Mouse (Mus musculus): ENCODE measurements around the gene Hrh3. TPM values are rescaled to one million over a fixed set of nuclear protein-coding genes. Genes with fewer than 3 reads are reported as not detected.

The Hrh3 gene
- polyA plus RNA-seq, 1 experiment: 0.16 TPM

GRCm38 (mm10) chr2:180086637-180087027, 17.7 kb downstream of the Hrh3 start:
- Histone ChIP-seq H3K4me2 (ENCODE audit: low read depth) (no peak overlapping the region), H3K36me3 (ENCODE audit: control insufficient read depth, insufficient read depth) (no peaks in the 10 kb centered on the region), H3K4me3 (no peak overlapping the region), H3ac (ENCODE audit: control insufficient read depth, insufficient read length) (no peak overlapping the region), H3K27me3 (ENCODE audit: control insufficient read depth, insufficient read depth, insufficient read length) (no peaks in the 10 kb centered on the region), H3K79me2 (ENCODE audit: control insufficient read depth, insufficient read depth) (no peaks in the 10 kb centered on the region)
- no peak for TF ChIP-seq TCF12 (IDR thresholded peaks at IDR 0.05; ENCODE audit: insufficient read depth, poor library complexity, severe bottlenecking)
- no peak for TF ChIP-seq CEBPB (IDR thresholded peaks at IDR 0.05; ENCODE audit: insufficient read depth, poor library complexity, severe bottlenecking)
- TF ChIP-seq MYOG (IDR thresholded peaks at IDR 0.05; ENCODE audit: control insufficient read depth in 1 of 3, insufficient read depth in 1 of 3, insufficient read length in 2 of 3, low read depth in 2 of 3): no peak
- no peak for TF ChIP-seq POLR2A (IDR thresholded peaks at IDR 0.05; ENCODE audit: insufficient read length, low read depth)
- no peak for TF ChIP-seq SRF (IDR thresholded peaks at IDR 0.05; ENCODE audit: control insufficient read depth, insufficient read length, low read depth)
- no peak for TF ChIP-seq MAX (IDR thresholded peaks at IDR 0.05; ENCODE audit: low read depth)
- no peak for TF ChIP-seq MYOD1 (IDR thresholded peaks at IDR 0.05; ENCODE audit: control insufficient read depth in 1 of 3, insufficient read length in 2 of 3, low read depth in 2 of 3)
- no peak for TF ChIP-seq TCF3 (IDR thresholded peaks at IDR 0.05; ENCODE audit: insufficient read length, low read depth)
- no peak for TF ChIP-seq E2F4 (IDR thresholded peaks at IDR 0.05; ENCODE audit: insufficient read depth)
- TF ChIP-seq REST (IDR thresholded peaks at IDR 0.05; ENCODE audit: insufficient read depth, insufficient read length): no peak
- TF ChIP-seq USF1 (IDR thresholded peaks at IDR 0.05; ENCODE audit: low read depth): no peak
- no peak for TF ChIP-seq POLR2AphosphoS2 (IDR thresholded peaks at IDR 0.05; ENCODE audit: insufficient read length, low read depth)

- TF ChIP-seq E2F4 (IDR thresholded peaks at IDR 0.05; ENCODE audit: insufficient read depth): no peak
- TF ChIP-seq POLR2AphosphoS2 (IDR thresholded peaks at IDR 0.05; ENCODE audit: insufficient read length, low read depth): no peak
- no peak for TF ChIP-seq MYOG (IDR thresholded peaks at IDR 0.05; ENCODE audit: control insufficient read depth in 1 of 3, insufficient read depth in 1 of 3, insufficient read length in 2 of 3, low read depth in 2 of 3)
- no peak for TF ChIP-seq POLR2A (IDR thresholded peaks at IDR 0.05; ENCODE audit: insufficient read length, low read depth)
- TF ChIP-seq SRF (IDR thresholded peaks at IDR 0.05; ENCODE audit: control insufficient read depth, insufficient read length, low read depth): no peak
- TF ChIP-seq REST (IDR thresholded peaks at IDR 0.05; ENCODE audit: insufficient read depth, insufficient read length): no peak
- no peak for TF ChIP-seq TCF12 (IDR thresholded peaks at IDR 0.05; ENCODE audit: insufficient read depth, poor library complexity, severe bottlenecking)
- no peak for TF ChIP-seq USF1 (IDR thresholded peaks at IDR 0.05; ENCODE audit: low read depth)
- TF ChIP-seq TCF3 (IDR thresholded peaks at IDR 0.05; ENCODE audit: insufficient read length, low read depth): no peak
- TF ChIP-seq CEBPB (IDR thresholded peaks at IDR 0.05; ENCODE audit: insufficient read depth, poor library complexity, severe bottlenecking): no peak
- no peak overlapping the region for H3ac ChIP-seq (ENCODE audit: control insufficient read depth, insufficient read length)
- H3K4me3 ChIP-seq: no peak overlapping the region
- no peaks in the 10 kb centered on the region for H3K27me3 ChIP-seq (ENCODE audit: control insufficient read depth, insufficient read depth, insufficient read length)
- no peak overlapping the region for H3K4me2 ChIP-seq (ENCODE audit: low read depth)
- no peaks in the 10 kb centered on the region for H3K79me2 ChIP-seq (ENCODE audit: control insufficient read depth, insufficient read depth)
- H3K36me3 ChIP-seq (ENCODE audit: control insufficient read depth, insufficient read depth): no peaks in the 10 kb centered on the region
Observed at GRCm38 (mm10) chr2:180085926-180086636, 18.2 kb downstream of the Hrh3 start.

DNA sequence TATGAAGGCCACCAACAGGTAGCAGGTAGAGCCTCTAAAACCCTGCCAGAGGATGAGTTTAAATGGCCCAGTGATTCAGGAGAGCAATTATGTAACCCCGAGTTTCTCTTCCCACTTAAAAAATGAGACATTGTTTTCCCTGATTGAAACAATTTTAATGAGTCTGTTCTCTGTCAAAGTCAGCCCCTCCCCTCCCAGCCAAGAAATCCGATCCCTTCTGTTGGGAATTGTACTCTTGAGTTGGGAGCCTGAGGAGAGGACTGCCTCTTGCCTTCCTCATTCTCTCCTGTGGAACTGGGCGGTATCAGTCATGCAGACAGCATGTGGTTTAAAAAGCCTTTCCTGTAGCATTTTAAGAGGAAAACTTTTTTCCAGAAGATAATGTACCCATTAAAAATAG, 19.7 kb downstream of the Hrh3 start:
- Histone ChIP-seq H3K36me3 (ENCODE audit: control insufficient read depth, insufficient read depth) (no peaks in the 10 kb centered on the region), H3K79me2 (ENCODE audit: control insufficient read depth, insufficient read depth) (no peaks in the 10 kb centered on the region), H3K4me3 (no peak overlapping the region), H3K4me2 (ENCODE audit: low read depth) (no peak overlapping the region), H3ac (ENCODE audit: control insufficient read depth, insufficient read length) (no peak overlapping the region), H3K27me3 (ENCODE audit: control insufficient read depth, insufficient read depth, insufficient read length) (no peaks in the 10 kb centered on the region)
- TF ChIP-seq MYOD1 (IDR thresholded peaks at IDR 0.05; ENCODE audit: control insufficient read depth in 1 of 3, insufficient read length in 2 of 3, low read depth in 2 of 3): no peak
- TF ChIP-seq TCF12 (IDR thresholded peaks at IDR 0.05; ENCODE audit: insufficient read depth, poor library complexity, severe bottlenecking): no peak

GRCm38 (mm10) chr2:180083063-180083462, 21.2 kb downstream of the Hrh3 start:
- H3K79me2 ChIP-seq (ENCODE audit: control insufficient read depth, insufficient read depth): no peaks in the 10 kb centered on the region
- H3K36me3 ChIP-seq (ENCODE audit: control insufficient read depth, insufficient read depth): no peaks in the 10 kb centered on the region
- TF ChIP-seq REST (IDR thresholded peaks at IDR 0.05; ENCODE audit: insufficient read depth, insufficient read length) (no peak), POLR2AphosphoS2 (IDR thresholded peaks at IDR 0.05; ENCODE audit: insufficient read length, low read depth) (no peak), TCF3 (IDR thresholded peaks at IDR 0.05; ENCODE audit: insufficient read length, low read depth) (no peak), MYOD1 (IDR thresholded peaks at IDR 0.05; ENCODE audit: control insufficient read depth in 1 of 3, insufficient read length in 2 of 3, low read depth in 2 of 3) (peak in 1 of 3 experiments; percentile 51), TCF12 (IDR thresholded peaks at IDR 0.05; ENCODE audit: insufficient read depth, poor library complexity, severe bottlenecking) (no peak)
- no peak overlapping the region for H3K4me2 ChIP-seq (ENCODE audit: low read depth)
- H3ac ChIP-seq (ENCODE audit: control insufficient read depth, insufficient read length): no peak overlapping the region
- H3K27me3 ChIP-seq (ENCODE audit: control insufficient read depth, insufficient read depth, insufficient read length): no peaks in the 10 kb centered on the region
- H3K4me3 ChIP-seq: no peak overlapping the region

DNA sequence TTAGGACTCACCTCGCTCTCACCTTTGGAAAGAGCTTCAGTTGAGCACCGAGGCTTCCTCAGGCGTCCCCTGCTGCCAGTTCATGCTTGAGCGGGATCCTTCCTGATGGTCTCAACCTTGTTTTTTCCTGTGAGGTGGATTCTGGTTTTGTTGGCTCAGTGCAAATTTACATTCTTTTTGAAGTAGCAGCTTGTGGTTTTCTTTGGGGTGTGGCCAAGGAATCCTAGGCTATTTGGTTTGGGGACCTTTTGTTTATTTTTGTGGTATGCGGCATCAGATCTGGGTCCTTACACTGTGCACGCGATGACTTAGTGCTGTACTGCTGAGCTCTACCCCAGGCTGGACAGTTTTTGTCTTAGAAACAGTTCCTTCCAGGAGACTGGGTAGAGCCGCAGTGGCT, 23.6 kb downstream of the Hrh3 start:
- H3K36me3 ChIP-seq (ENCODE audit: control insufficient read depth, insufficient read depth): no peaks in the 10 kb centered on the region
- TF ChIP-seq MYOD1 (IDR thresholded peaks at IDR 0.05; ENCODE audit: control insufficient read depth in 1 of 3, insufficient read length in 2 of 3, low read depth in 2 of 3) (no peak), TCF3 (IDR thresholded peaks at IDR 0.05; ENCODE audit: insufficient read length, low read depth) (no peak), E2F4 (IDR thresholded peaks at IDR 0.05; ENCODE audit: insufficient read depth) (no peak), REST (IDR thresholded peaks at IDR 0.05; ENCODE audit: insufficient read depth, insufficient read length) (no peak), POLR2AphosphoS2 (IDR thresholded peaks at IDR 0.05; ENCODE audit: insufficient read length, low read depth) (no peak), MAX (IDR thresholded peaks at IDR 0.05; ENCODE audit: low read depth) (no peak), CEBPB (IDR thresholded peaks at IDR 0.05; ENCODE audit: insufficient read depth, poor library complexity, severe bottlenecking) (no peak), TCF12 (IDR thresholded peaks at IDR 0.05; ENCODE audit: insufficient read depth, poor library complexity, severe bottlenecking) (no peak)
- no peaks in the 10 kb centered on the region for H3K79me2 ChIP-seq (ENCODE audit: control insufficient read depth, insufficient read depth)
- no peak overlapping the region for H3K4me3 ChIP-seq
- H3ac ChIP-seq (ENCODE audit: control insufficient read depth, insufficient read length): no peak overlapping the region
- H3K4me2 ChIP-seq (ENCODE audit: low read depth): no peak overlapping the region
- no peaks in the 10 kb centered on the region for H3K27me3 ChIP-seq (ENCODE audit: control insufficient read depth, insufficient read depth, insufficient read length)

Measured in myocyte (in vitro differentiated cells).